ENCODE assay signal across 15 mouse cellular contexts in genomic region chr15:11963791-11964525, GRCm38 (mm10). TPM values are rescaled to one million over a fixed set of nuclear protein-coding genes. Genes with fewer than 3 reads are reported as not detected.
"Had no signal": no experiment of that assay in that cellular context is flagged by ENCODE, and none has a peak within 500 bp of the region (broad histone marks: within the 10 kb centered on the region; RNA-seq: fewer than 3 reads in every experiment).

No protein-coding gene starts in this region.

- ATAC-seq: lung, postnatal 0 days; midbrain, embryonic 16.5 days had no signal

- H3K36me3 ChIP-seq: liver, embryonic 13.5 days; midbrain, embryonic 12.5 days had no signal

- H3K4me3 ChIP-seq: left cerebral cortex, adult 2 months; liver, embryonic 13.5 days; midbrain, embryonic 12.5 days had no signal

- DNase-seq: kidney, postnatal 10 days; kidney, postnatal 36 days; layer of hippocampus, postnatal 36 days; liver, embryonic 13.5 days; lung, embryonic 14.5 days; thymus, adult 2 months; thymus, postnatal 14 days; thymus, postnatal 4 days had no signal

- H3K9ac ChIP-seq: liver, embryonic 13.5 days; lung, embryonic 14.5 days; midbrain, embryonic 12.5 days had no signal

- H3K9me3 ChIP-seq: liver, embryonic 13.5 days; midbrain, embryonic 12.5 days had no signal

- H3K27ac ChIP-seq: left cerebral cortex, adult 2 months; liver, embryonic 13.5 days; macrophage; midbrain, embryonic 12.5 days; stomach, postnatal 0 days had no signal

- H3K27me3 ChIP-seq: liver, embryonic 13.5 days; midbrain, embryonic 12.5 days had no signal

- H3K4me2 ChIP-seq: liver, embryonic 13.5 days; lung, embryonic 14.5 days; midbrain, embryonic 12.5 days had no signal

- H3K4me1 ChIP-seq: liver, embryonic 13.5 days; midbrain, embryonic 12.5 days had no signal

RNA-seq across cellular contexts. Expression of gene Npr3, which starts 56.9 kb away (rescaled TPM):
- total RNA-seq: megakaryocyte, adult 5-6 weeks had no signal
- polyA plus RNA-seq: macrophage had no signal
